Mouse (Mus musculus) midbrain, embryonic 15.5 days (tissue): ENCODE data around the gene Frmd4a. TPM values are rescaled to one million over a fixed set of nuclear protein-coding genes. Genes with fewer than 3 reads are reported as not detected.
A peak's percentile ranks its signal among the peaks of the same experiment; 100 is the strongest.

Experiments
- ATAC-seq: fragments of 200-750 bp; cut with Nextera tagmentation; replicated peaks from 2 replicates; pipeline ENCODE4 v1.8.0; 2017; ENCODE audit warnings: moderate TSS enrichment
- H3K27ac ChIP-seq: fragments of 300-500 bp; sonication (generic); 2 replicates; pipeline ENCODE4 v1.5.1; 2015; ENCODE audit warnings: mild to moderate bottlenecking, inconsistent platforms
- H3K27me3 ChIP-seq: fragments of 300-500 bp; sonication (generic); replicated peaks from 2 replicates; pipeline ENCODE4 v1.6.1; 2015; ENCODE audit warnings: inconsistent platforms
- H3K36me3 ChIP-seq: fragments of 300-500 bp; sonication (generic); replicated peaks from 2 replicates; pipeline ENCODE4 v1.6.1; 2015; ENCODE audit warnings: inconsistent platforms
- H3K4me1 ChIP-seq: fragments of 300-500 bp; sonication (generic); 2 replicates; pipeline ENCODE4 v1.6.1; 2015; ENCODE audit warnings: inconsistent platforms
- H3K4me2 ChIP-seq: fragments of 300-500 bp; sonication (generic); 2 replicates; pipeline ENCODE4 v1.6.1; 2015; ENCODE audit warnings: inconsistent platforms, mild to moderate bottlenecking, moderate library complexity
- H3K4me3 ChIP-seq: fragments of 300-500 bp; sonication (generic); 2 replicates; pipeline ENCODE4 v1.5.1; 2015; ENCODE audit warnings: mild to moderate bottlenecking, inconsistent platforms
- H3K9ac ChIP-seq: fragments of 300-500 bp; sonication (generic); 2 replicates; pipeline ENCODE4 v1.6.1; 2015; ENCODE audit warnings: mild to moderate bottlenecking, inconsistent platforms
- H3K9me3 ChIP-seq: fragments of 300-500 bp; sonication (generic); 2 replicates; pipeline ENCODE4 v1.6.1; 2016; ENCODE audit warnings: inconsistent platforms
- WGBS: fragments of 180-500 bp; shearing (Covaris S2); methylation state at CpG from one replicate; pipeline ENCODE4 v1.1.7; 2015; ENCODE audit warnings: mixed read lengths; 5-methylcytosine and 5-hydroxymethylcytosine counted together
- polyA plus RNA-seq: library from polyadenylated mRNA; unstranded; fragments of >200 nt; fragmentation: Nextera tagmentation; extraction: Ambion mirVana; gene quantifications from 2 replicates; pipeline ENCODE4 v1.2.1, GENCODE M21; 2015

The Frmd4a gene
- polyA plus RNA-seq, 1 experiment from 2014 or later: 62.7 TPM

DNA sequence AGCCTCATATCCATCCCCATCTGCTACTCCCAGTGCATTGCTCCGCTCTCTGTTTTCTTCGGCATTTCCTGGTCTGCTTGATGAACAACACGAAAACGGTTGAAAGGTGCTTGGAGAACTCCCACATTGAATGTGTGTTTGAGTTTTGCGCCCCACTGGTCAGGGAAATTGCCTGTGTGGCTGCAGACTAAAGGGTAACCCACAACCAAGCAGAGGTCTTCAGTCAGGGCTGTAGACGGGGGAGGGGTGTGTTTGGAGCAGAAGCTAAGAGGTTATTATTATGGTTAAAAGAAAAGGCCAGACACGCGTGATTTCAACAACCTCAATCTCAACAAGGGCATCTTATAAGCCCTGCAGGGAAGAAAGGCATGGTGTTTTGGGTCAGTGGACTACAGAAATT, 167.5 kb downstream of the Frmd4a start:
- no peaks in the 10 kb centered on the region for H3K9me3 ChIP-seq
- H3K36me3 ChIP-seq: no peaks in the 10 kb centered on the region
- no peak overlapping the region for H3K27ac ChIP-seq
- H3K4me1 ChIP-seq: no peaks in the 10 kb centered on the region; the same call in 1 of the 2 replicates
- WGBS: 82% methylated on average over 8 of the region's 8 CpGs
- ATAC-seq: no peak
- no peaks in the 10 kb centered on the region for H3K27me3 ChIP-seq
- H3K4me2 ChIP-seq: no peak overlapping the region
- no peak overlapping the region for H3K4me3 ChIP-seq
- H3K9ac ChIP-seq: no peak overlapping the region

DNA sequence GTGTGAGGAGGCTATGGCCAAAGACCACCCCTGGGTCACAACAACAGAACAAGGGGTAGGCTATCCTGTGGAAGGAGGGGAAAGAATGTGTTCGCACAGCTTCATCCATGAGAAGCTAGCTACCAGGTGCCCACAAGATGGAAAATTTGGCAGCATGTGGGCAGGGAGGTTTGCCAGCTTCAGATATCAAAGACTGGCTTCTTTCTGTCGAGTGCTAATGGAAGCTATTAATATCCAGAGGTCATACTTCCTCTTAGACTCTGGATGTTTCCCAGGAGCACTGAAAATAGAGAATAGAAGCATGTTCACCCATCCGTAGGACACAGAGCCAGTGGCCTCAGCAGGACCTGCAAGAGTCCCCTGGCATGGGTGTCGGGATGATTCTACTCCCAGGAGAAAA, 170.0 kb downstream of the Frmd4a start:
- no peak for ATAC-seq
- WGBS: 64% methylated on average over 4 of the region's 4 CpGs
- Histone ChIP-seq H3K4me3 (no peak overlapping the region), H3K9ac (no peak overlapping the region), H3K27me3 (no peaks in the 10 kb centered on the region), H3K4me2 (no peak overlapping the region), H3K4me1 (no peaks in the 10 kb centered on the region; the same call in 1 of the 2 replicates), H3K9me3 (no peaks in the 10 kb centered on the region), H3K36me3 (no peaks in the 10 kb centered on the region), H3K27ac (no peak overlapping the region)

DNA sequence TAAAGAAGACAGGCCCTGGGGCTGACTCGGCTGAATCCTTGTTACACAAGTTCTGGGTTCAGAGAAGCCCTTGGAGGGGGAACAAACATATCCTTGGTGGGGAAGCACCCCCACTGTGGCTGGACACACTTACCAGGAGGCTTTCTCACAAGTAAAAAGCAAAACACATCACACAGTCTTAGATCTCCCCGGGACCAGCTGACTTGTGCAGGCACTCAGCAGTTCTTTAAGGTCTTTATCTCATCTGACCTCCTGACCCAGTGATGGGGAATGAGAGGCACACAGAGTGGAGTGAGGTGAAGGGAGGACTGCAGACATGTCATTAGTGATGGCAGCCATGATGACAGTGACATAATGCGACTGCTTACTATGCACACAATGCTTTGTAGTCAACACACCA, 170.8 kb downstream of the Frmd4a start:
- Histone ChIP-seq H3K9ac (no peak overlapping the region), H3K27me3 (no peaks in the 10 kb centered on the region), H3K9me3 (no peaks in the 10 kb centered on the region), H3K4me2 (no peak overlapping the region), H3K4me3 (no peak overlapping the region), H3K36me3 (no peaks in the 10 kb centered on the region), H3K27ac (no peak overlapping the region), H3K4me1 (no peaks in the 10 kb centered on the region; the same call in 1 of the 2 replicates)
- 23% methylated on average over 3 of the region's 3 CpGs for WGBS
- peak; percentile 42; the same call in 1 of the 2 replicates for ATAC-seq

DNA sequence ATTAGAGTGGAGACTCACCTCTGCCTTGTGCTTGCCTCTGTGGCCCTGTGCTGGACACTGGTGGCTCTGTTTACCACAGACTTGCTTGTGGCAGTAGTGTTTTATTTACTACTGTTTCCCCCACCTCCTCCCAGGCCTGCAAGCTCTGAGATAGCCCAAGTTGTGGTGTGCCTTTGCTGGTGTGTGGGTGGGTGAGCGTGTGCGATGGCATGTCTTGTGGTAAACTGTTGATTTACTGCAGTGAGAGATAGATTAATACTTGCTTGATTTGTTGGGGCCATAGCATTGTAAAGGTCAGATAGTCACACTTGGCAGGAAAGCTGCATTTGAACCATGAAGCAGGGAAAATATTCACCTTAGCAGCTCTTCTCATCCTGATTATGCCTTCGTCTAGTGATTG, 172.8 kb downstream of the Frmd4a start:
- ATAC-seq: no peak
- Histone ChIP-seq H3K36me3 (no peaks in the 10 kb centered on the region), H3K9me3 (no peaks in the 10 kb centered on the region), H3K4me1 (peaks cover 9% of the 10 kb centered on the region), H3K4me3 (no peak overlapping the region), H3K9ac (no peak overlapping the region), H3K4me2 (no peak overlapping the region), H3K27me3 (no peaks in the 10 kb centered on the region), H3K27ac (no peak overlapping the region)
- 76% methylated on average over 3 of the region's 3 CpGs for WGBS

DNA sequence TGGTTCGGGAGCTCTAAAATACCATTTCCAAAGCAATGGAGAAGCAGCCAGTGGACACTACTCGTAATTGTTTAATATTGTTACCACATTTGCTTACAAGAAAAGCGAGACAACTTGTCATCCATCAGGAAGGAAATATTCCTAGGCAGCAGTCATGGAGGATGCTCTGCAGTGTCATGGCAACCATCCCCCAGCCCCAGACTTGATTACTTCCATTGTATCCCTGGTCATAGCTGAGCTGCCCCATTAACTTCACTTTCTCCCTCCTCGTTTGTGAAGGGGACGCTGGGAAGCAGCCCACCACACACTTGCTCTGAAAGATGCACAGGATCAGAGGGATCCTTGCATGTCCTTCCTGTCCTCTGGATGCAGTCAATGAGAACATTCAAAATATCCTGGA, 173.5 kb downstream of the Frmd4a start:
- H3K4me3 ChIP-seq: no peak overlapping the region
- no peak overlapping the region for H3K4me2 ChIP-seq
- no peaks in the 10 kb centered on the region for H3K36me3 ChIP-seq
- H3K4me1 ChIP-seq: peaks cover 9% of the 10 kb centered on the region
- no peak for ATAC-seq
- H3K27ac ChIP-seq: no peak overlapping the region
- no peak overlapping the region for H3K9ac ChIP-seq
- no peaks in the 10 kb centered on the region for H3K9me3 ChIP-seq
- 42% methylated on average over 5 of the region's 5 CpGs for WGBS
- no peaks in the 10 kb centered on the region for H3K27me3 ChIP-seq

DNA sequence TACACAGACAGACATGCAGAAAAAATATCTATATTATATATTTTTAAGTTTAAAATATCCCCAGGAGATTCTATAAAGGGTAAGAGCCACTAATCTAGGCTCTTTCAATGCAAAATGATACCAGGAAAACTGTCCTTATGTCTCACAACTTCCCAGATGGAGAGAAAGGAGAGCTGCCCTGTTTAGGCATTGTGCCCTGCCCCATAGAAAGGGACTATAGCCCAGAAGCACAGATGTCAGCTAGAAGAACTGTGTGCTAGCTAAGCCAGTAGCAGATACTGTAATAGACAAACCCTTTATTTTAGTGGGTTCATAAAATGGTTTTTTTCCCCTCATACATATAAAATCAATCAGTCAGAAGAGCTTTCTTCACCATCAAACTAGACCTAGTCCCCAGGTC, 175.7 kb downstream of the Frmd4a start:
- no peak overlapping the region for H3K9ac ChIP-seq
- H3K27ac ChIP-seq: no peak overlapping the region
- H3K27me3 ChIP-seq: no peaks in the 10 kb centered on the region
- H3K4me1 ChIP-seq: peaks cover 9% of the 10 kb centered on the region
- H3K9me3 ChIP-seq: no peaks in the 10 kb centered on the region
- H3K4me2 ChIP-seq: no peak overlapping the region
- no peaks in the 10 kb centered on the region for H3K36me3 ChIP-seq
- no peak for ATAC-seq
- no peak overlapping the region for H3K4me3 ChIP-seq

DNA sequence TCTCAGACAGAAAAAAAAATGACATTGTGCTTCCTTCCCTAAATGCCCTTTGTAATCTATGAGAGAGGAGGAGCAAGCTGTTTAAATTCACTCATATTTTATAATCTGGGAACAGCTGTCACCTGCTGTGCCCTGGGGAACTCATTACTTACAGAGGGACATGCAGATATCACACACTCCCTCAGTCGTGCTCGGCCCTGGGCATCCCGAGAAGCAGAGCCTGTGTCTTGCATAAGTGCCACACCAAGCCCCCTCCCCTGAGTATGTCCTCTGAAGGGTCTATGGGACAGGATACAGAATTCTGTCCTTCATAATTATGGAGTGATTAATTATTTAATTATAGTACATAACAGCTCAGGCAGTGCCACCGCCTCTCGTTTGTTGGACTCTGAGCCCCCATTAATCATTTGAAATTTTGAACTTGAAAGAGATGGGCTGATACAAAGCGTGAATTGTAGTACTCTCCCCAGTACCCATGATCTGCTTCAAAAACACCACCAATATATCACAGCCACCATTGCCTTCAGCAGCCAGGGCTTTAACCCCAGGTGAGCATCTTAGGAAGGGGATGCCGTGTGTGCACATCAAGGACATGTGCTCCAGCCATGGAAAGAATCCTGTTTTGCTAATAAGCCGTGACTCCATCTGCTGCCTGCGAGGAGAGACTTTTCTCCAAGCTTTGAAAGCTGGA, 177.0 kb downstream of the Frmd4a start:
- no peaks in the 10 kb centered on the region for H3K36me3 ChIP-seq
- no peaks in the 10 kb centered on the region for H3K9me3 ChIP-seq
- H3K27ac ChIP-seq: no peak overlapping the region; the same call in 1 of the 2 replicates
- WGBS: 33% methylated on average over 9 of the region's 9 CpGs
- H3K4me1 ChIP-seq: peaks cover 9% of the 10 kb centered on the region
- no peak overlapping the region for H3K9ac ChIP-seq
- ATAC-seq: peak; percentile 82
- no peak overlapping the region for H3K4me3 ChIP-seq
- no peak overlapping the region for H3K4me2 ChIP-seq
- no peaks in the 10 kb centered on the region for H3K27me3 ChIP-seq

DNA sequence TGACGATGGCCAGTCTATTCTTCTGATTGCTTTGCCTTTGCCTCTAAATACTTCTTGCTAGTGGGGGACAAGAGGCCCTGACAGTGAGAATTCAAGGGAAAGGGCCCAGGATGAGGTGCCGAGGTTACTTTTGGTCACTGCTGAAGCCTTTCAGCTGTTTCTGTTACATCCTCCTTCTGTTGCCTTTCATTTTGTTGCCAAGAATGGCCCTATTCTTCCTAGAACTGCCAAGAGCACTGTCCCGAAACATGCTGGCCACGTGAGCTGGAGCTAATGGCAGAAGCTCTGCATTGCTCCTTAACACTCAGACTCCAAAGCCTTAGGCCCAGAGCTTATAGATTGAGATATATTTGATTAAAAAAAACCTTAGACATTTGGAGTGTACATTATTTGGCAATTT, 178.5 kb downstream of the Frmd4a start:
- 75% methylated on average over 4 of the region's 4 CpGs for WGBS
- peaks cover 9% of the 10 kb centered on the region for H3K4me1 ChIP-seq
- no peak overlapping the region for H3K4me3 ChIP-seq
- H3K4me2 ChIP-seq: no peak overlapping the region
- no peaks in the 10 kb centered on the region for H3K36me3 ChIP-seq
- H3K27me3 ChIP-seq: no peaks in the 10 kb centered on the region
- H3K27ac ChIP-seq: no peak overlapping the region
- no peak overlapping the region for H3K9ac ChIP-seq
- no peak for ATAC-seq
- H3K9me3 ChIP-seq: no peaks in the 10 kb centered on the region

DNA sequence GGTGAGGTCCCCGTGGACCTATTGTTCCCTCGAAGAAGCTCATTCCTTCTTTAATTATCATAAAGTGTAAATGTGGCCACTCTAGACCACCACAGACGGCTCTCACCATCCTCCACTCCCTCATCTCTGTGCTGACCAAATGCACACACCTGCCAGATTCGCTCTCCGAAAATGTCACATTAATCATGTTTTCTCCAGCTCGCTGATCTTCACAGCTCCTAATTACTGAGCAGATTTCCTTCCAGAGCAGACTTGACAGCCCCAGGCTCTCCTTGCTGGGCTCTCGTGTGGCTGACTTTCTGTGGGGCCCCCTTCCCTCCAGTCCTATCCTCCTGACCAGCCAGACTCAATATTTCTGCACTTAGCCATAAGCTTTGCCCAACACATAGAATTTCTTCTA, 191.7 kb downstream of the Frmd4a start:
- WGBS: 49% methylated on average over 7 of the region's 7 CpGs
- H3K36me3 ChIP-seq: no peaks in the 10 kb centered on the region
- no peak for ATAC-seq
- H3K27me3 ChIP-seq: no peaks in the 10 kb centered on the region
- H3K27ac ChIP-seq: 0 out of 2 replicates have a peak overlapping the region, but pooled peaks have one; percentile 7
- no peaks in the 10 kb centered on the region for H3K9me3 ChIP-seq
- H3K4me1 ChIP-seq: no peaks in the 10 kb centered on the region
- H3K9ac ChIP-seq: no peak overlapping the region
- H3K4me2 ChIP-seq: no peak overlapping the region
- H3K4me3 ChIP-seq: no peak overlapping the region

DNA sequence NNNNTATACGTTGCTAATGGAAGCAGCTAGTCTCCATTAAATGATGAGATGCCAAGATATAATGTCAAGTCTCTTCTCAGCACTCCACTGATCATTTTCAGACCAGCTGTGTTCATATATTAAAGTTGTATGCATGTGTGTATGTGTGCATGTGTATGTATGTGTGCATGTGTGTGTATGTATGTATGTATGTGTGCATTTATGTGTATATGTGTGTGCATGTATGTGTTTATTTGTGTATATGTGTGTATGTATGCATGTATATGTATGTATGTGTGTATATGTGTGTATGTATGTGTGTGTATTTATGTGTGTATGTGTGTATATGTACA, 204.9 kb downstream of the Frmd4a start:
- H3K4me1 ChIP-seq: peaks cover 18% of the 10 kb centered on the region
- no peaks in the 10 kb centered on the region for H3K36me3 ChIP-seq
- H3K27me3 ChIP-seq: no peaks in the 10 kb centered on the region
- 2% methylated on average over 1 of the region's 1 CpGs for WGBS
- peak; percentile 30 for ATAC-seq
- H3K4me3 ChIP-seq: no peak overlapping the region
- no peak overlapping the region for H3K4me2 ChIP-seq
- peak overlapping the region; percentile 67; the same call in 1 of the 2 replicates for H3K27ac ChIP-seq
- no peaks in the 10 kb centered on the region for H3K9me3 ChIP-seq
- no peak overlapping the region for H3K9ac ChIP-seq

DNA sequence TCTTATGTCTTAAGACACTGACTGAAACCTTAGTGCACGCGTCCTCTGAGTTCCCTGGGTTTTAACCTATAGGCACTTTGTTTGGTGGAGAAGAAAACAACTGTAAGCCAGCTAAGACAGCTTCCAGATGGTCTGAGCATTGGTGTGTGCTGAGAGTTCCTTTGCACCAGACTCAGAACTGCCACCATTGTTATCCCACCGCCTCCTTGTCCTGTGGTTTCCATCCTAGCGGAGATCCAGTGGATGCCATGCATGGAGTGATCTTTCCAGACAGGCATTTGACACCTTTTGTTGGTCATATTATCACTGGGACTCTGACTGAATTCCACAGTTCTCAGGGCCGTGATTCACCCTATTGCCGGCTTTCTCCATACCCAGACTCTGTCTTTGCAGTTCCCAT, 205.8 kb downstream of the Frmd4a start:
- H3K4me1 ChIP-seq: peaks cover 26% of the 10 kb centered on the region
- H3K4me2 ChIP-seq: no peak overlapping the region
- H3K4me3 ChIP-seq: no peak overlapping the region
- no peaks in the 10 kb centered on the region for H3K27me3 ChIP-seq
- no peaks in the 10 kb centered on the region for H3K9me3 ChIP-seq
- no peak overlapping the region for H3K9ac ChIP-seq
- no peaks in the 10 kb centered on the region for H3K36me3 ChIP-seq
- H3K27ac ChIP-seq: no peak overlapping the region
- ATAC-seq: no peak
- 84% methylated on average over 6 of the region's 6 CpGs for WGBS

DNA sequence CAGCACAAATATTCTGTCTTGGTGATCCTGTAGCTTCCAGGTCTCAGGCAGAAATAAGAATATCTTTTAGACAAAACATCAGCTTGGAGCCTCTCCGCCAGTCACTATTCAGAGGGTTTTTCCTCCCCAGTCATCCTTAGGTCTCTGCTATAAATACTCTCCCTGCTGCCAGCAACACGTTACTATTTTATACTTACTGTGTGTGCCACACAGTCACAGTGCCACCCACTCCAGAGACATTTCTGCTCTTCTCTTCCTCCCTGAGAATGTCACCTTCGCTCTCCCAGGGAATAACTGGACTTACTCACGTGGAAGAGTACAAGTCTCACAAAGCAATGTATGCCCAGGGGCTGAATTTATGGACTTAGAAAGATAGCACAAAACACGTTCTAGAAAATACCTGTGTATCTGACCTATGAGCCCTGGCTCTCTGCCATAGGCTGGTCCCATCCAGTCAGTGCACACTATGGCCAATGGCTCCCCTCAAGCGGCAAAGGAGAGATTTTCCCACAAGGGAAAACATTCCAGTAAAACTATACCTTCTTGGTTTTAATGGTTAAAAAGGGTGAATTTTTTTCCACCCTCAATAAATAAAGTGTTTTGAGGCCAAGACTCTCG, 209.5 kb downstream of the Frmd4a start:
- 69% methylated on average over 7 of the region's 7 CpGs for whole genome bisulfite sequencing

DNA sequence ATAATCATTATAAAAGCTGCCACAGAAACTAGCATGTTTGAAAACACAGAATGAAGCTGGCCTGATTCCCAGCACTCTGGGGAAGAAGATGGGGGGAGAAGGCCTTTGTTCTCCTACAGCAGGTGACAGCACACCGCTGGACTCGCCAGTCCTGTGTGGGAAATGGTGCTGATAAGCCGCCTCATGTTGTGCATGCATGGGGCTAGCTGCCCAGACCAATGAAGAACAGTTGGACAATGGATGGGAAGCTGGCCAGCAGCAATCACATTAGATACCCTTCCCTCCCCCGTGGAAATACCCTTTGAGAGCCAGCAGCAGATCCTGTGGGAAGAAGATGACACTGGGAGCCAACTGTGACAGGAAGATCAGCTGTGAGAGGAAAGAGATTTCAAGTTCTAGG, 210.0 kb downstream of the Frmd4a start:
- Histone ChIP-seq H3K4me1 (peaks cover 32% of the 10 kb centered on the region), H3K27ac (0 out of 2 replicates have a peak overlapping the region, but pooled peaks have one; percentile 30)
- 31% methylated on average over 4 of the region's 4 CpGs for WGBS

More for the DNA sequence above, 209.5 kb downstream of the Frmd4a start:
- Histone ChIP-seq H3K9me3 (no peaks in the 10 kb centered on the region), H3K27ac (0 out of 2 replicates have a peak overlapping the region, but pooled peaks have one; percentile 30), H3K27me3 (no peaks in the 10 kb centered on the region), H3K4me1 (peaks cover 31% of the 10 kb centered on the region), H3K36me3 (no peaks in the 10 kb centered on the region), H3K9ac (no peak overlapping the region), H3K4me2 (no peak overlapping the region), H3K4me3 (no peak overlapping the region)
- no peak for ATAC-seq

More for the DNA sequence above, 210.0 kb downstream of the Frmd4a start:
- H3K4me3 ChIP-seq: no peak overlapping the region
- H3K9me3 ChIP-seq: no peaks in the 10 kb centered on the region
- no peak overlapping the region for H3K9ac ChIP-seq
- H3K36me3 ChIP-seq: no peaks in the 10 kb centered on the region
- H3K4me2 ChIP-seq: no peak overlapping the region
- ATAC-seq: peak; percentile 29; the same call in 1 of the 2 replicates
- H3K27me3 ChIP-seq: no peaks in the 10 kb centered on the region
